Mouse (Mus musculus) limb, embryonic 15.5 days (tissue): ENCODE measurements around the gene Htt. TPM values are rescaled to one million over a fixed set of nuclear protein-coding genes. Genes with fewer than 3 reads are reported as not detected.
A peak's percentile ranks its signal among the peaks of the same experiment; 100 is the strongest.
"Not testable (repeated sequence)": the region's sequence is repeated elsewhere in the genome, so short reads cannot be mapped to it uniquely, and the experiment has no call there.

Experiments
- ATAC-seq: fragments of 200-750 bp; cut with Nextera tagmentation; 2 replicates; pipeline ENCODE4 v1.8.0; 2017; ENCODE audit warnings: low read depth, moderate TSS enrichment; ENCODE audit not compliant: insufficient number of reproducible peaks, low FRiP score, low TSS enrichment
- H3K27ac ChIP-seq: fragments of 300-500 bp; sonication (generic); 2 replicates; pipeline ENCODE4 v1.5.1; 2015; ENCODE audit warnings: moderate library complexity, mild to moderate bottlenecking, inconsistent platforms
- H3K27me3 ChIP-seq: fragments of 300-500 bp; sonication (generic); 2 replicates; pipeline ENCODE4 v1.6.1; 2015; ENCODE audit warnings: inconsistent platforms
- H3K36me3 ChIP-seq: fragments of 300-500 bp; sonication (generic); 2 replicates; pipeline ENCODE4 v1.6.1; 2015; ENCODE audit warnings: inconsistent platforms
- H3K4me1 ChIP-seq: fragments of 300-500 bp; sonication (generic); 2 replicates; pipeline ENCODE4 v1.6.1; 2015; ENCODE audit warnings: inconsistent platforms
- H3K4me2 ChIP-seq: fragments of 300-500 bp; sonication (generic); 2 replicates; pipeline ENCODE4 v1.6.1; 2015; ENCODE audit warnings: mild to moderate bottlenecking, inconsistent platforms
- H3K4me3 ChIP-seq: fragments of 300-500 bp; sonication (generic); 2 replicates; pipeline ENCODE4 v1.5.1; 2015; ENCODE audit warnings: mild to moderate bottlenecking, inconsistent platforms
- H3K9ac ChIP-seq: fragments of 300-500 bp; sonication (generic); 2 replicates; pipeline ENCODE4 v1.6.1; 2015; ENCODE audit warnings: inconsistent platforms
- H3K9me3 ChIP-seq: fragments of 300-500 bp; sonication (generic); 2 replicates; pipeline ENCODE4 v1.6.1; 2016; ENCODE audit warnings: inconsistent platforms
- WGBS: fragments of 180-500 bp; shearing (Covaris S2); methylation state at CpG from one replicate; pipeline ENCODE4 v1.1.7; 2015; 5-methylcytosine and 5-hydroxymethylcytosine counted together
- polyA plus RNA-seq: library from polyadenylated mRNA; unstranded; fragments of >200 nt; fragmentation: Nextera tagmentation; extraction: Ambion mirVana; gene quantifications from 2 replicates; pipeline ENCODE4 v1.2.1, GENCODE M21; 2015

The Htt gene
- polyA plus RNA-seq, result 9.4 and 11.3 TPM in 2 replicates

DNA sequence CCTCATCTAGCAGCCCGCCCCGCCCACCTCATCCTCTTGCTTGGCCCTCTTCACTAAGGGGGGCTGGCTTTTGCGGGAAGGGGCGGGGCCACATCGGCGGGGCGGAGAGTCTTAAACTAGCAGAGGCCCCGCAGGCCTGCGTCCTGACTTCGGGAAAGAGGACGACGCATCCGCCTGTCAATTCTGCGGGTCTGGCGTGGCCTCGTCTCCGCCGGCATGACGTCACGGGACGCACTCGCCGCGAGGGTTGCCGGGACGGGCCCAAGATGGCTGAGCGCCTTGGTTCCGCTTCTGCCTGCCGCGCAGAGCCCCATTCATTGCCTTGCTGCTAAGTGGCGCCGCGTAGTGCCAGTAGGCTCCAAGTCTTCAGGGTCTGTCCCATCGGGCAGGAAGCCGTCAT lies at the start of gene Htt:
Htt (plus strand) TSS at position 232 of the 400 bp plus-strand sequence.
- peak; percentile 98 for ATAC-seq
- peaks cover 17% of the 10 kb centered on the region for H3K4me1 ChIP-seq
- WGBS, result under 1% methylated on average over 35 of the region's 35 CpGs
- H3K36me3 ChIP-seq, result no peaks in the 10 kb centered on the region
- peak within 1 kb of the TSS; percentile 92 for H3K27ac ChIP-seq
- peak within 1 kb of the TSS; percentile 86 for H3K4me2 ChIP-seq
- peak within 1 kb of the TSS; percentile 98 for H3K4me3 ChIP-seq
- no peaks in the 10 kb centered on the region for H3K9me3 ChIP-seq
- no peaks in the 10 kb centered on the region for H3K27me3 ChIP-seq
- peak within 1 kb of the TSS; percentile 92 for H3K9ac ChIP-seq

DNA sequence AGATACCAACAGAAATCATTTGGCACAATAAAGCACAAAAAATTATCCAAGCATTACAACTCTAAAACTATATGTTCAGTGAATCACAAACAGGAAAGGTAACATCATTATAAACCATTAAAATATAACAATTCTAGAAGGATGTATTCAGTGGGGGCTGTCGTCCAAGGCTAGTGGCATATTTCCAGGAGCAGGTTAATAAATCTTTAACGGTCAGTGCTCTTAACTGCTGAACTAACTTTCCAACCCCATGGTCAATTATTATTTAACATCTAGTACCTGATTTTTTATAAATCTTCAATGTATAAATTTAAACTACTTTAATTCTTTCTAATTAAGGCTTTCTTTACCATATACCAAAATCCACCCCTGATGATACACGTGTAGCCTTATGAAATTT lies 47.2 kb upstream of the Htt start:
- ATAC-seq, H3K4me2 ChIP-seq, H3K36me3 ChIP-seq, H3K9me3 ChIP-seq, H3K4me1 ChIP-seq, H3K27me3 ChIP-seq, H3K9ac ChIP-seq, H3K4me3 ChIP-seq, H3K27ac ChIP-seq: not testable (repeated sequence)
- 50% methylated on average over 3 of the region's 3 CpGs for WGBS

DNA sequence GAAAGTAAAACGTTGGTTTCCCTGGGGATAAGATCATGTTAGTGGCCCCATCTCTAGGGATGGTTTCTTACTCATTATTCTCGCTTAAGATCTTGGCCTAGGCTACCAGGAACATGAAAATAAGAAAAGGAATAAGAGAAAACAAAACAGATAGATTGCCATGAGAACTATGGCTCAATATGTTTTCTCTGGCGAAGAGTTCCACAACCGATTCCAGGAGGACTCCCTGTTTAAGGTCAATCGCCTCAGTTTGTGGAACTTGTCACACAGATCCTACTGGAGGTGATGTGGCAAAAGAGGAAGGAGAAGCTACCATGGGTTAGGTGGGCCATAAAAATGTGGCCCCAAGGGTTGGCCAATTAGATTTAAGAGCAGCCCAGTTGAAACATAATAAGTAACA lies 46.7 kb upstream of the Htt start:
- Histone ChIP-seq H3K4me2 (no peak overlapping the region), H3K9ac (no peak overlapping the region), H3K36me3 (no peaks in the 10 kb centered on the region), H3K27ac (no peak overlapping the region), H3K27me3 (0 out of 2 replicates have a peak, but pooled peaks cover 3% of the 10 kb centered on the region), H3K4me1 (no peaks in the 10 kb centered on the region), H3K9me3 (no peaks in the 10 kb centered on the region), H3K4me3 (no peak overlapping the region)
- ATAC-seq, result no peak
- 82% methylated on average over 5 of the region's 5 CpGs for WGBS

DNA sequence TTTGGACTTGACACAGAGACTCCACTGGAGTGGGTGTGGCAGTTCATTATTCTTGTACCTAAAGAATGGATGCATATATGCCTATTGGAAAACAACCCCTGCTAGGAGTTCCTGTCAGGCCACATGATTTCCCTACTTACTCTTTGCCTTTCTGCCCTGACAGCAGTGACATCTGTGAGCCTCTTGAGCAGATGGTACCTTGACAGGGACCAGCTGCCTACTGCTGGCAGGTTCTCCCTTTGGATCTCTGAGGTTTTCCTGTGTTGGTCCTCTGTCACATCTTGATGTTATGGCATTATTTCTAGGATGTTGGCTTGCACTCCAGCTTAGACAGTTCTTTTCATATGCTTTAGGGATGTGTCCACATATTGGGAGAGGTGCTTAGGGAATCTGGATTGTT lies 32.4 kb upstream of the Htt start:
- Histone ChIP-seq H3K4me1 (no peaks in the 10 kb centered on the region), H3K27ac (no peak overlapping the region), H3K4me2 (no peak overlapping the region), H3K9me3 (no peaks in the 10 kb centered on the region), H3K27me3 (no peaks in the 10 kb centered on the region), H3K4me3 (no peak overlapping the region), H3K36me3 (no peaks in the 10 kb centered on the region), H3K9ac (no peak overlapping the region)
- no peak for ATAC-seq

DNA sequence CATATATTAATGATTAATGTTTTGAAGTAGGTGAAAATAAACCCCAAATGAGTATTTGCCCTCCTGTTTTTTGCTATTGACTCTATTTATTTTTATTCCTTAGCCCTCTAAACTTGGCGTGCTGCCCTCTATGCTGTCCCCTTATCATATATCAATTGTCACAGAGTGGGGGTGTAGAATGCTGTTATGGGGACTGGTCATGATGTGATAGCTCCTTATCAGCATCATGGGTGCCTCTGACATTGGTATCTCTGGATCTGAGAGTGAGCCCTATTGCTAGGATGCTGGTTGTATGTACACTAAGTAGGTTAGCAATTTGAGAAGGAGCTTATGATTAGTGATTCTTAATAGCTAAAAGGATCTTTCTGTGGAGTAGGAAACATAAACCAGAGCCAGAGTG lies 31.3 kb upstream of the Htt start:
- Histone ChIP-seq H3K4me2 (no peak overlapping the region), H3K27ac (no peak overlapping the region), H3K4me1 (no peaks in the 10 kb centered on the region), H3K9me3 (no peaks in the 10 kb centered on the region), H3K27me3 (no peaks in the 10 kb centered on the region), H3K36me3 (no peaks in the 10 kb centered on the region), H3K4me3 (no peak overlapping the region), H3K9ac (no peak overlapping the region)
- 56% methylated on average over 1 of the region's 1 CpGs for WGBS
- no peak for ATAC-seq

DNA sequence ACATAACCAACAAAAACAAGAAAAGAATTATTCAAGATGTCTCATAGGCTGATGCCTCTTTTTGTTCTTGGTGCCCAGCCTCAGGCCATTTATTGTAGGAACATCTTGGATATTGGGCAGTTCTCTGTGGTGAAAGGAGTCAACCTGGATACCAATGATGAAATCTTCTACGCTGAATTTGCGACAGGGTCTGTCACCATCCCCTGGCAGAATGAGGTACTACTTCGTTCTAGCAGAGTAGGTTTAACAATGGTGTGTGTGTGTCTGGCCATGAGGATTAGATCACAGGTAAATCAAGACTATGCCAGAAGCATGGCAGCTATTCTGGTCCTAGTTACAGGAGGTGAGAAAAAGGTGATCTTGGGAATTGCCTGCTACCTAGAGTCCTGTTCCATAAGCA lies 10.1 kb upstream of the Htt start:
- ATAC-seq, result no peak
- WGBS, result 55% methylated on average over 3 of the region's 3 CpGs
- Histone ChIP-seq H3K4me3 (no peak overlapping the region), H3K27ac (no peak overlapping the region), H3K9ac (no peak overlapping the region), H3K4me1 (no peaks in the 10 kb centered on the region), H3K36me3 (no peaks in the 10 kb centered on the region), H3K4me2 (no peak overlapping the region), H3K27me3 (no peaks in the 10 kb centered on the region), H3K9me3 (no peaks in the 10 kb centered on the region)

DNA sequence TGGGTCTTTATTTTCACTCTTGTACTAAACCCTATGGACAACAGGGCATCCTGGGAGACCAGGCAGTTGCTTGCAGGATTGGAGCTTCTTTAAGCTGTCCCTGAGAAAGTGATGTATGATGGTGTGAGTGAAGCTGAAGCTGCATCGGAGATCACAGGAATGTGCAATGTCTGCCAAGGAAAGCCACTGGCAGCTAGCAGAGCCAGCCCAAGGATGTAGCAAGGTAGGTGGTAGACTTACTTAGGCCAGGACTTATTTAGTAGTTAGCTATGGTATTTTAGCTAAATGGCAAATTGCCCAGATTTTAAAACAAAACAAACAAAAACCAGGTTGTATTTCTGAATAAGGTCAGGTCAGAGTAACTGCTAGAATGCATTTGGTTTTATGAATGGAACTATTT lies 2.8 kb upstream of the Htt start:
- Histone ChIP-seq H3K4me3 (no peak overlapping the region), H3K27me3 (no peaks in the 10 kb centered on the region), H3K36me3 (no peaks in the 10 kb centered on the region), H3K4me2 (no peak overlapping the region), H3K9me3 (no peaks in the 10 kb centered on the region), H3K27ac (no peak overlapping the region), H3K9ac (no peak overlapping the region), H3K4me1 (peaks cover 17% of the 10 kb centered on the region)
- WGBS, result 58% methylated on average over 1 of the region's 1 CpGs
- ATAC-seq, result no peak

DNA sequence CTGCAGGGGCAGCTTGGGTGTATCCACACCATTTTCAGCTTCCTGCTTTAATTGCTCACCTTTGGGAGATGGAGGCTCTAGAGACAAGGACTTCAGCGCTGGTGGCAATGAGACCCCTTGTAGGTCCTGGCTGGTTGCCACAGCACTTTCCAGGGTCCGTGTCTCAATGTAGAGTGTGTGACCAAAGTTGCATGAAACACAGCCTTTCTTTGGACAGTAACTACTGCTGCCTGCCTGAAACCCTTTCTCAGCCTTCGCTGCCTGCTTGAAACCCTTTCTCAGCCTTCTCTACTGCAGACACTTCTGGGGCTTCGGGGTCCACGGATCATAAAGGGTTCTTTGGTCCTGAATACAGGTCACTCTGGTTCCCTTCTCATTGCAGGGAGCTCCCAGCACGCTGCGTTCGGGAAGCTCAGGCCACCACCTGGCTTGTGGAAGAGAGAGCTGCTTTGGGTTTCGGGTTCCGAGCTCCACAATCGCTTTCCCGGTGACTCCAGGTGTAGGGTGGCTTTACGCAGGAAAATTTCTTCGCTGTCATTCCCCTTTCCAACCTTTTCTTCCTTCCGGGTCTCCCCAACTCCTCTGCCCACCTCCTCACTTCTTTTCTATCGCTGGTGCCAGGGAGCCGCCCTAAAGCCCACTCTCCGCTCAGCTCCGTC lies 561 bp upstream of the Htt start:
- peak; percentile 17; the same call in 1 of the 2 replicates for ATAC-seq
- under 1% methylated on average over 19 of the region's 19 CpGs for WGBS
- Histone ChIP-seq H3K4me1 (peaks cover 17% of the 10 kb centered on the region), H3K36me3 (no peaks in the 10 kb centered on the region), H3K9me3 (no peaks in the 10 kb centered on the region), H3K27me3 (no peaks in the 10 kb centered on the region), H3K4me2 (peak overlapping the region; percentile 86), H3K9ac (peak overlapping the region; percentile 46), H3K27ac (peak overlapping the region; percentile 92), H3K4me3 (peak overlapping the region; percentile 98)

DNA sequence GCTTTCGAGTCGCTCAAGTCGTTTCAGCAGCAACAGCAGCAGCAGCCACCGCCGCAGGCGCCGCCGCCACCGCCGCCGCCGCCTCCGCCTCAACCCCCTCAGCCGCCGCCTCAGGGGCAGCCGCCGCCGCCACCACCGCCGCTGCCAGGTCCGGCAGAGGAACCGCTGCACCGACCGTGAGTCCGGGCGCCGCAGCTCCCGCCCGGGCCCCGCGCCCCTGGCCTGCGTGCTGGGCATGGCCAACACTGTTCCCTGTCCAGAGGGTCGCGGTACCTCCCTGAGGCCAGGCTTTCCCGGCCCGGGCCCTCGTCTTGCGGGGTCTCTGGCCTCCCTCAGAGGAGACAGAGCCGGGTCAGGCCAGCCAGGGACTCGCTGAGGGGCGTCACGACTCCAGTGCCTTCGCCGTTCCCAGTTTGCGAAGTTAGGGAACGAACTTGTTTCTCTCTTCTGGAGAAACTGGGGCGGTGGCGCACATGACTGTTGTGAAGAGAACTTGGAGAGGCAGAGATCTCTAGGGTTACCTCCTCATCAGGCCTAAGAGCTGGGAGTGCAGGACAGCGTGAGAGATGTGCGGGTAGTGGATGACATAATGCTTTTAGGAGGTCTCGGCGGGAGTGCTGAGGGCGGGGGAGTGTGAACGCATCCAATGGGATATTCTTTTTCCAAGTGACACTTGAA lies 533 bp downstream of the Htt start:
- Histone ChIP-seq H3K27ac (peak overlapping the region; percentile 92), H3K27me3 (no peaks in the 10 kb centered on the region), H3K4me3 (peak overlapping the region; percentile 98), H3K9ac (peak overlapping the region; percentile 92), H3K36me3 (no peaks in the 10 kb centered on the region), H3K9me3 (no peaks in the 10 kb centered on the region), H3K4me1 (peaks cover 17% of the 10 kb centered on the region), H3K4me2 (peak overlapping the region; percentile 86)
- ATAC-seq, result peak; percentile 32
- under 1% methylated on average over 54 of the region's 54 CpGs for WGBS

DNA sequence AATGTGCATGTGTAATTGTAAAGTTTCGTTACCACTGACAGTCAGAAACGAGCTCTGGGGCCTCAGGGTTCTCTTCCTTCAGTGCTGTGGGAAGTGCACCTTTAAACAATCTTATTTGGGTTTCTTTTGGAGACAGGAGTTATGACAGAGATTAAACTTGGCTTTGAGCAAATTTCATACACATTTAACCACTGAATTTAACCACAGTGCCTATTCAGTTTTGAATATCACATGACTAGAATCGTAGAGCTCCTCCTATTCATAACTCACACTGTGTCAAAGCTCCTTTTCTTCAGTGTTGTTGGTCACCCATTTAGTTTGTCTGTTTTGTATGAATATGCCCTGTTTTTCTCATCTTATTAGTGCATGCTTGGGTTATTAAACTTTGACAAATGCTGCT lies 10.3 kb downstream of the Htt start:
- no peaks in the 10 kb centered on the region for H3K27me3 ChIP-seq
- no peak overlapping the region for H3K4me2 ChIP-seq
- 0 out of 2 replicates have a peak, but pooled peaks cover 4% of the 10 kb centered on the region for H3K36me3 ChIP-seq
- no peak overlapping the region for H3K4me3 ChIP-seq
- H3K9ac ChIP-seq, result no peak overlapping the region
- no peak overlapping the region for H3K27ac ChIP-seq
- no peaks in the 10 kb centered on the region for H3K4me1 ChIP-seq
- ATAC-seq, result no peak
- no peaks in the 10 kb centered on the region for H3K9me3 ChIP-seq
- WGBS, result 77% methylated on average over 3 of the region's 3 CpGs

DNA sequence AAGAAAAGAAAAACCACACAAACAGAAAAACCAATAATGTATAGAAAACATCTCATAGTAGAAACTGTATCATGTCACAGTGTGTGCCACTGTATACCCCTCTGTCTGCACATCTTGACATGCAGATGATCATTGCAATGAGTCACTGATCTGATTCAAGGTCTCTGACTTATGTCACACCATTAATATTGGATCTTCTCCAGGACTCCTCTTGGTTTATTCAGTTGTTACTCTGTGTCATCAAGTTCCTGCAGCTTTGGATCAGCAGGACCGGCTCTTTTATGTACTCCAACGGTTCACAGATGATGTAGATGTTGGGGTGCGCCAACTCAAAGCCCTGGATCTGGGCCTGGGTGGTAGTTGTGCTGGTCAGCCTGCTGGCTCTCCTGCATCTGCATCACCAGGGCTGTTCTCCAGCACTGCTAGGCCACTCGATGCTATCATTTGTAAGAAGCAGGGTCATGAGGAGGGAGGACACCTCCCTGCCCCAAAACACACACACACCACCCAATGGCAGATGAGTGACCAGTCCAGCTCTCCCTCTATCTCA lies 11.2 kb downstream of the Htt start:
- H3K9me3 ChIP-seq, result no peaks in the 10 kb centered on the region
- no peaks in the 10 kb centered on the region for H3K27me3 ChIP-seq
- H3K4me3 ChIP-seq, result no peak overlapping the region
- no peak overlapping the region for H3K27ac ChIP-seq
- no peak for ATAC-seq
- H3K4me2 ChIP-seq, result no peak overlapping the region
- H3K9ac ChIP-seq, result no peak overlapping the region
- WGBS, result 86% methylated on average over 4 of the region's 4 CpGs
- 0 out of 2 replicates have a peak, but pooled peaks cover 4% of the 10 kb centered on the region for H3K36me3 ChIP-seq
- no peaks in the 10 kb centered on the region for H3K4me1 ChIP-seq

DNA sequence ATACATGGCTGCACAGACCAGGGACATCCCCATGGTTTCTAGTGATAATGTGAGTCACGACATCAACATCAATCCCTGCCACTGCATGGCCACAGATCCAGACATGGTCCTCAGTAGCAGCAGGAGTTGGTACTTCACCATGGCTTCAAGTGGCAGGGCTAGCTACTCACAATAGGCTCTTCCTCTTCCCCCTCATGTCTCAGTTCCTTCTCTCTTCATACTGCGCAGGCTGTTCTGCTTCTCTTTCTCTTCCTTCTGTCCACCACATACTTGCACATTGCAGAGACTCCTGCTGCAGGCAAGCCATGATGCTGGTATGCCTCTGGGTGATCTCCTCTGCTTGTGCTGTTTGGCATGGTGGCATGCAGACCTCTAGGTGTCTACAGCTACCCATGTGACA lies 11.9 kb downstream of the Htt start:
- Histone ChIP-seq H3K27me3 (no peaks in the 10 kb centered on the region), H3K4me2 (no peak overlapping the region), H3K4me1 (no peaks in the 10 kb centered on the region), H3K9me3 (no peaks in the 10 kb centered on the region), H3K27ac (no peak overlapping the region), H3K36me3 (0 out of 2 replicates have a peak, but pooled peaks cover 4% of the 10 kb centered on the region), H3K9ac (no peak overlapping the region), H3K4me3 (no peak overlapping the region)
- 89% methylated on average over 2 of the region's 2 CpGs for WGBS
- ATAC-seq, result no peak; the same call in 1 of the 2 replicates
